Mouse (Mus musculus): ENCODE measurements around the gene Cpxm2. TPM values are rescaled to one million over a fixed set of nuclear protein-coding genes. Genes with fewer than 3 reads are reported as not detected.

The Cpxm2 gene
- total RNA-seq, 2 experiments from 2014 or later, result not detected

DNA sequence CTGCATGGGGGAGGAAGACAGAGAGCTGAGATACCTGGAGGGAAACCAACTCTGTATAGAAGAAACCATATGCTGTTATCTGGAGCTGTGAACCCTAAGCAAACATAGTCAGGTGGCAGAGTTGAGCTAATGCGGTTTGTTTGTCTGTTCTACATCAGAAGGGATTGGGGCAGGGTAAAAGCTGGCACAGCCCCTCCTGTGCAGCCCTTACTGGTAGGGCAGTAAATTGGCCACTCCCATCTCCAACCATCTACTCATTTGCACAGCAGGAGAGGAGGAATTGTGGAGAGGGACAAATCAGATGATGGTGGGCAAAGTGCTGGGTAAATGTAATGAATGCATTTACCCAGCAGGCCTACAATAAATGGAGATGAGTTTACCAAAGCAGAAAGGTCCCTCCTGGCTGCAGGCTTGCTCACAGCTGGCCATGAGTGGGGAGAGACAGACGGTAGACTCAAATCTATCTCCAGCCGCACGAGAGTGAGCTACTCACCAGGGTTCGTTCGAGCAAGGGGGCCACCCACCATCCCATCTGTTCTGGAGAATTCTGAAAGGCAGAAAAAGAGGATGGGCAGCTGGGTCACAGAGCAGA, 122.5 kb downstream of the Cpxm2 start:
- no peak for ATAC-seq (replicated peaks; ENCODE audit: poor library complexity)

DNA sequence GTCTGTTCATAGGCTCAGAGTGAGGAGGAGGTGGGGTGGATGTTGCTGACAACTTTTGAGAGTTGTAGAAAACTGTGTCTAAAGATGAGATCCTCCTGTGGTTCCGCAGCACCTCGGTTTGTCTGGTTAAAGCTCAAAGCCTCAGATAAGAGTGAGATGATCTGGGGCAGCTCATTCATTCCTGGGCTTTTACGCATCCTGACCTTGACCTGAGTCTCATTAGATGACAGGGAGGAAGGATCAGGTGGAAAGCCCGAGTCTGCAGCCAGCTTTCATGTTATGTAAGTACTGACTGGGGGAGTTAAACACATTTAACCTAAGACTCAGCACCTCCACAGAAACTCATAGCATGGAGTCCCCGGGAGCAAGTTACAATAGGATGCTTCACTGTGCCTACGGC, 127.9 kb downstream of the Cpxm2 start:
- ATAC-seq (replicated peaks; ENCODE audit: poor library complexity), result no peak

DNA sequence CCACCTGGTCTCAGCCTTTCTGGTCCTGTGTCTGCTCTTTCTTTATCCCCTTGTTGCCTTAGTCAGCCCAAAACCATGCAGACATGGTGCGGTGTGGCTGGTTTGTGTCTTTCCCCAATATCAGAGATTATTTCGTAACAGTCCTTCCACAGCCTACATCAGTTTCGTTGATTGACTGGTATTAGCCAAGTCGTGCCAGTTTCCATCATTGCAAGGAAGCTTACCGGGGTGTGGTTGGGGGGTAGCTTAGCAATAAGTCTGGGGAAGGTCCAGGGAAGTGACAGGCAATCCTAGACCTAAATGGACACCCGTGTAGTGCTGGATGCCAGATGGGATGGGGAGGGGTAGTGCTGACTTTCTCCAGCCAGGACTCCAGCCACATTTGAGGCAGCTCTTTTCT, 128.9 kb downstream of the Cpxm2 start:
- no peak for ATAC-seq (replicated peaks; ENCODE audit: poor library complexity)

DNA sequence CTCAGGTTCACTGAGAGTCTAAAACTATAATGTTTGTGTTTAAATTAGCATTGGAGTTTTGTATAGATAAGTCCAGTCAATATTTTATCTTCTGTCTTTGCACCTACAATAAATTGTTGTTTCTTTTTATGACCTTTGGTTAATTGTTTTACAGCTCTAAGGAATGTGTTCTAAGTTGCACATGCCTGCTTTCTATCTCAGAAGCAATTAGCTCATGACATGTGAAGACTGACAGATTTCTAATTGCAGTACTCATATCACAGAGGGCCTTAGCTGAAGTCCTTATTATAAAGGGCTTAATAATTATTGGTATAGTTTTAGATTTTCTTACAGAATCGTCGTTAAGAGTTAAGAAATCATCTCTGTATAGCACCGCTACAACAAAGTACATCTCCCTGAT, 138.6 kb downstream of the Cpxm2 start:
- no peak for ATAC-seq (replicated peaks; ENCODE audit: poor library complexity)

DNA sequence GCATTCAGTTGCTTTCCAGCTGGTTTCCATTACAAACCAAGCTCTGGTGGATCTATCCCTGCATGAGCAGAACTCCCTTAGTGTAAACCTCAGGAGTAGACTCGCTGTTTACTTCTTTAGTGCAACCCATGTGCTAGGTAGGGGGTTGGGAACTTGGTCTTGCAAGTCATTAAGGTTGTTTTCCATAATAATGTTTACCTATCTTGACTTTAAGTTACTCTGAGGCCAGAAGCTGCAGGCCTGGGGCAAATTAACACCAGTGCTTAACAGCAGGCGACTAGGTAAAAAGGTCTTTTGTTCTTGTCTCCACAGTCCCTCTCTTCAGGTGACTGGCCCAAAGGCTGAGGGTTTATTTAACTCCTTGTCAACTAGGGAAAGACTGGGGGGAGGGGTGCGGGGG, 139.3 kb downstream of the Cpxm2 start:
- no peak for ATAC-seq (replicated peaks; ENCODE audit: poor library complexity)

DNA sequence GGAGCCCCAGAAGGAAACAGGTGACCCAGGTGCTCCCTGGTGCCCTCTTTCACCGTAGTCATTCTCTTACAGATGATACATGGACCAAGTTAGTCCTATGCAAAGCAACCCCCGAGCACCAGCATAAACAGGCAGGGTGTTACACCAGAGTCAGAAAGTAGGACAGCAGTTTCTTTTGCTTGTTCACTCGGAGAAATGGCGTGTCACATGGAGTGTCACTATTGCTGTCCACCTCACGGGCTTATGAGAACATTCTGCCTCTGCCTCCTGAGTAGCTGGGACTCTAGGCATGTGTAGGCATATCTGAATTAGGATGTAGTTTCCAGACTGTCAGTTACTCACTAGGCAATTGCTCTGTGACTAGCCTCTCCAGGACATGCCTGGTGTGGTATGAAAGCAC, 140.6 kb downstream of the Cpxm2 start:
- no peak for ATAC-seq (replicated peaks; ENCODE audit: poor library complexity)

DNA sequence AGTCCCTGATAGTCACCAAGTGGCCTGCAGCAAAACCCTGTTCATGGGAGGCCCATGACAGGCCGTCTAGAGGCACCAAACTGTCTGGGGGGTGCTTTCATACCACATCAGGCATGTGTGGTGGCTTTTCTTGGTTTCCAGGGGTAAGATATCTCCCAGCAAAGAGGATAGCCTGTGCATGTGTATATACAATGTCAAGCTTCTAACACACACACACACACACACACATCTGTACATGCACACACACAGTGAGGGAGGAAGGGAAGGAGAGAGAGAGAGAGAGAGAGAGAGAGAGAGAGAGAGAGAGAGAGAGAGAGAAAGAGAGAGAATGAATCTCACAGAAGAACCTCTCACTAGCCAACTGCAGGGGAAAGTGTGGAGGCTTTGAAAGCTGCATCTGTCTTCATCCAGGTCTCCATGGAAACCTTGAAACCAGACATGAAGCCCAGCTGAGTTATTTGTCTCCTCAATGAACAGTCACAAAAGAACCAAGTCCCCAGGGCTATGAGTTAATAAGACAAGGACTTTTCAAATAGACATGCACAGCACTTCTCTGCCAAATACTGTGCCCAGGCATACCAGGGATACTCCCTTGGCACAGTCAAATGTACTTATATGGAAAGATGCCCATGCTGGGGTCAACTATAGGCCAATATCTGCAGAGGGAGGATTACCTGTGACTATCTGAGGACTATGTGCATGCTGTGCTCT, 141.4 kb downstream of the Cpxm2 start:
- ATAC-seq (replicated peaks; ENCODE audit: poor library complexity), result no peak

DNA sequence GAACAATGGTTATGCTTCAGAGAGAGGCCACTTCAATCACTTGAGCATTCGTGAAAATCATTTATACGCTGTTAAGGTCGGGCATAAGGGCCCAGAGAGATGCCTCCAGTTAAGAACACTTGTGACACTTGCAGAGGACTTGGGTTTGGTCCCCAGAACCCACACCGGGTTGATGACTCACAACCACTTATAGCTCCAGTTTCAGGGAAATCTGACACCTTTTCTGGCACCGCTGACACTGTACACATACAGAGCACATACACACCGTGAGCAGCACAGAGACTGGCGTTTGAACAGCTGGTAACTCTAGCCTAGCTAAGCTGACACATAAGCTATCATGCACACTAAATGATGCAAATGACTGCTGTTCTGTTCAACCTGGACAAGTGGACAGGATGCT, 145.5 kb downstream of the Cpxm2 start:
- no peak for ATAC-seq (replicated peaks; ENCODE audit: poor library complexity)

DNA sequence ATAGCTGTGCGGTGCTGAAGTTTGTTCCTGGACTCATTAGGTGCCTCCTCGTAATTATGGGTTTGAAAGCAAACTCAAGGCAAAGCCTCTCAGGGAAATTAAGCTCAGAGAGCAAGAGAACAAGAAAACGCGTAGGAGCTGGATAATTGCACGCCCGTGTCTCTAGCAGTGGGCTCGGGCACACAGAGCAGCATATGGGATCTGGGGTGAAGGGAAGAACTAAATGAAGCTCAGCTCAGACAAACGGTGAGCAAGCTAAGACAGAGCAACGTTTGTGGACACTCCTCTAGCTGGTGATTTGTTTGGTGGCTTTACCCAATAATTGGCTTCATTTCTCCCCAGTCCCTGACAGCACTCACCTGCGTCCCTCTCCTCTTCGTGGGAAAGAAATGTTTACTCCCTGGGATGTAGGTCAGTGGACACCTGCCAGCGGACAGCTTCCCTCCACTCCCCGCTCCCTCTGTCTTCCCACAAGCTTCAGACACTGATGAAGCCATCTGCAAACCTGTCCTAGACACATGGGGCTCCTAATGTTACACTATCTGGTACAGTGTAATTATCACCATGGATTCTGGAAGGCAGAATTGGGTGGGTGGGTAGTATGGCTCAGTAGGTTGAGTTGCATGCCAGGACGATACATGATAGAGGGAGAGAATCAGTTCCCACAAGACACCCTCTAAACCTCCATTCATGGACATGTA, 148.4 kb downstream of the Cpxm2 start:
- no peak for ATAC-seq (replicated peaks; ENCODE audit: poor library complexity)

DNA sequence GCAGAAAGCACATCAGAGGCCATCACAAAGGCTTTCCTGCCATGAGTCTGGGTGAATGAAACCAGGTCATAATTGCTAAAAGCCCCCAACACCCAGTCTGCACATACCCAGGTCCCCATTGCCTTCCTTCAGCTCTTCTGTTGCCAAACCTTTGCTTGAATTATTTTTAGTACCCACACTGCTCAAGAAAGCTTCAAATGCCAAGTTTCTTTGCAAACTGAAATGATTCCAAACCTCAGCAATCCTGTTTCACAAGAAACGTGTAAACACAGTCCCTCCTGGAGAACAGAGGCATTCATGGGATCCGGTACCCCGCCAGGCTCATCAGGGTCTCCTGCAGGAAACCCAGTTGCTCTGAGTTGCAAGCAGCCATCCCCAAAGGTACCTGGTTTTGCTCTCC, 161.7 kb downstream of the Cpxm2 start:
- no peak for ATAC-seq (replicated peaks; ENCODE audit: poor library complexity)

DNA sequence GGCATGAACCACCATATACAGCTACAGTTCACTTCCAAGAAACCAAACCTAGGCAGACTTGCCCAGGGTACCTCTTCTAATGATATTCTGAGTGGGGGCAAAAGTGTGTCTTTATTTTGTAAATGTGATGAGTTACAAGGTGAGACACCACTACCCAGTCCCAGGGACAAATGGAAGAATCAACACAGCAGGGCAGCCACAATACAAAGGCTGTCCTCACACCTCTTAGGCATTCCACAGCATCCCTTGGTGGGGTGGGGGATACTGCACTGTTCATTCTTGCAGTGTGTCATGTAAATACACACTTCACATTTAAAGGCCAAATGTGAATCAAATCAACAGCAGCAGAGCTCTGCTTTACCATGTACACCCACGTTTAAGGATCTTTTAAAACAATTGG, 162.3 kb downstream of the Cpxm2 start:
- no peak for ATAC-seq (replicated peaks; ENCODE audit: poor library complexity)

DNA sequence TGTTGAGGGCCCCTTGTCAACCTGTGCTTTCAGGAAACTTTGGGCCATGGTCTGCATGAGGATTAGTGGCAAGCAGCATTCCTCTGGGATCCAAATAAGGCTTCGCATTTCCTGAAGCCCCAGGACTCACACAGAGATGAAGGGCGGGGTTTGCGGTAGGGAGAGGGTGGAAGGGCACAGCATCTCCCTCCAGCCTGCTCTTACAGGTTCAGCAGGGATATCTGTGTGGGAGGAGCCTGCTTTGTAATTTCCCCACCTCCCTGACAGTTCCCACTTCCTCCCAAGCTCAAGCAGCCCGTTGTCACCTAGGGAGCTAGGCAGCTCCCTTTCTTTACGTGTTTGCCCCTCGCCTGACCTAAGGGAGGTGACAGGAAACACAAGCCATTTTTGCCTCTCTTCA, 165.5 kb downstream of the Cpxm2 start:
- ATAC-seq (replicated peaks; ENCODE audit: poor library complexity), result no peak

Other genes starting within 250 kb of the Cpxm2 start
- gene Gpr26, start 188.3 kb downstream of the Cpxm2 start, total RNA-seq (2015), result not detected in 2 replicates
- not detected in 2 replicates for gene Gpr26, start 188.3 kb downstream of the Cpxm2 start, total RNA-seq (2017)
- gene Chst15, start 162.5 kb upstream of the Cpxm2 start, total RNA-seq (2015), result 8.6 and 11.5 TPM in 2 replicates
- gene Chst15, start 162.5 kb upstream of the Cpxm2 start, total RNA-seq (2017), result 7.3 and 8.2 TPM in 2 replicates

Data from megakaryocyte progenitor cell, adult 5-6 weeks (primary cell).